Mouse (Mus musculus) heart, adult 2 months (tissue): ENCODE data around the gene Clrn2.

Source experiments
- CTCF ChIP-seq: fragments of 200-600 bp; IDR thresholded peaks from 2 replicates; pipeline ENCODE4 v1.8.1; 2022; ENCODE audit warnings: antibody characterized with exemption, mild to moderate bottlenecking, moderate library complexity
- EP300 ChIP-seq: fragments of 200-500 bp; IDR thresholded peaks from 2 replicates; pipeline ENCODE4 v1.6.1; 2011; ENCODE audit warnings: low read depth, low read length, control low read depth; ENCODE audit not compliant: insufficient read depth
- POLR2A ChIP-seq: fragments of 200-500 bp; IDR thresholded peaks from 2 replicates; pipeline ENCODE4 v1.6.1; 2011; ENCODE audit warnings: mild to moderate bottlenecking, low read depth, low read length, control low read depth; ENCODE audit not compliant: insufficient read depth

DNA sequence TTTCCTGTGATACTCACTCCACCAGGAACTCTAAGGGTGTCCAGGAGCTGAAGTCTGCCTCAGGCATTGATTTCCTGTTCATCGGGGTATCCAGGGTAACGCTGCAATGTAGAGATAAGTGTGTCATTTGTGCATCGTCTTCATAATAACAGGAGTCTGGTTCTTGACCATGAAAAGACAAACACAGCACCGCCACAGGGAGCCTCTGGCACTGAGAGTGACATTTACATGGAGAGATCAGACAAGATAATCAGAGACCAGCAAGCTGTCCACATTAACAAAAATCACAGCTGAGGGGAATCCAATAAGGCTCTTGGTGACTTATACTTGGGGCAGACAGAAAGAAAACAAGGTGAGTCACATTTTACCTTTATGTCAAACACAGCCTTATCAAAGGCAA is 15.7 kb upstream of the Clrn2 start:
- TF ChIP-seq CTCF (no peak), POLR2A (no peak), EP300 (no peak)
